Mouse (Mus musculus) brain, embryonic 14.5 days (tissue): ENCODE data around the gene Styxl1. TPM values are rescaled to one million over a fixed set of nuclear protein-coding genes. Genes with fewer than 3 reads are reported as not detected.

Source experiments
- DNase-seq: peaks from one replicate; pipeline ENCODE4 v3.0.0-alpha.2; 2011; ENCODE audit warnings: low read depth
- CTCF ChIP-seq: fragments of 200-500 bp; IDR thresholded peaks from 2 replicates; pipeline ENCODE4 v1.5.1; 2012; ENCODE audit warnings: inconsistent platforms, mild to moderate bottlenecking, moderate library complexity, borderline replicate concordance; ENCODE audit not compliant: insufficient read depth, insufficient read length; ENCODE audit errors: extremely low read depth
- POLR2A ChIP-seq: fragments of 200-500 bp; IDR thresholded peaks from 2 replicates; pipeline ENCODE4 v1.6.1; 2012; ENCODE audit warnings: mild to moderate bottlenecking, inconsistent platforms, borderline replicate concordance; ENCODE audit not compliant: poor library complexity, insufficient read depth, insufficient read length, severe bottlenecking; ENCODE audit errors: extremely low read depth
- polyA plus RNA-seq: library from polyadenylated mRNA; depleted of rRNA; stranded (reverse); fragments of >200 nt; gene quantifications from 2 replicates; pipeline ENCODE4 v1.2.3, GENCODE M21; 2012; rRNA removed

Gene Styxl1
- 0.08 and 0.15 TPM in 2 replicates for polyA plus RNA-seq

DNA sequence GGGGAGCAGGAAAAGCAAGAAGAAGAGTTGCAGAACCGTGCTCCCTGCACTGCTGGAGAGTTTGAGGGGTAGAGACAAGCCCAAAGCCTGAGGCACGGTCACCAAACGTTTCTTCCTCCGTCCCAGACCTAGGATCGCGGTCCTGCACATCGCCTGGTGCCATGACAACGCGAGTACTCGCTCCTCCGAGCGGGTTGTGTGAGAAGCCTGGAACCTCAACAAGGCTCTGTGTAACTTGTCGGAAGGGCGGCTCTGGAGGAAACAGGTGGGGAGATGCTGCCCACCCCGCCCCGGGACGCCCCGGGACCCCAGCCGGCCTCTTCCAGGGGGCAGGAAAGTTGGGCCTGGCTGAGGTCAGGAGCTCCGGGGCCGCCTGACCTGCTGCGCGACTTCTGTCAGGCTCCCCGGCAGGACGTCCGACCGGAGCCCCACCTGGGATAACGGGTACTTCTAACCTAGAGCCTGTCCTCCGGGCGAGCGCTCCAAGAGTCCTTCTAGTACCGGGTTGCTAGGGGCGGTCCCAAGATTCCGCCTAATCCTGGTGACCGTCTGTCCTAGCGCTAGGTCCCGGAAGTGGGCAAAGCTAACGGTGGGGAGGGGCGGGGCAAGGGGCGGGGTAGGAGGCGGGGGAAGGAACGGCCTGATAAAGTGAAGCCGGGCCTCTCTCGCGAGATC is at the start of gene Styxl1:
Styxl1 (minus strand) TSS at position 590 of the 675 bp plus-strand sequence.
- DNase-seq, result peak; percentile 65
- TF ChIP-seq CTCF (no peak), POLR2A (no peak; the same call in 1 of the 2 replicates)

- peak; percentile 40 for DNase-seq
- TF ChIP-seq CTCF, result no peak
- TF ChIP-seq POLR2A, result no peak
Measured at GRCm38 (mm10) chr5:135826225-135826624, 48.0 kb upstream of the Styxl1 start.

- TF ChIP-seq CTCF (no peak), POLR2A (no peak)
- DNase-seq, result no peak
Measured at GRCm38 (mm10) chr5:135824517-135824916, 46.3 kb upstream of the Styxl1 start.

GRCm38 (mm10) chr5:135822316-135822944 is 44.2 kb upstream of the Styxl1 start:
- TF ChIP-seq CTCF (no peak), POLR2A (no peak)
- DNase-seq, result peak; percentile 89

DNA sequence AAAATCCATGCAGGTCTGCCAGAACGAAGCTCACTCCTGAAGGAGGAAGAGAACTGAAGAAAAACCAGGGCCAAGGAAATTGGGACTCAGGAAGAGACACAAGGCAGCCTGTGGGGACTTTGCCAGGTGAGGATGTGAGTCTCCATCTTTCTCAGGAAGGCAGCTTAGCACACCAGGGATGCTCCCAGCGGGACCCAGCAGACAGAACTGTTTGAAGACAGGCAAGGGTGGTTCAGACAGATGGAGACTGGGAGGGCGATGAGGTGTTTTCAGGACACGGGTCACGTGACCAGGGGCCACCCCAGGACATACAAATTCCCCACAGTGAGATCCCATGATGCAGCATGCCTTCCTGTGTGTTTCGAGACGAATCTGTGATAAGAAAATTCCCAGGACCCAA is 40.3 kb upstream of the Styxl1 start:
- TF ChIP-seq POLR2A (no peak), CTCF (no peak)
- DNase-seq, result no peak

DNA sequence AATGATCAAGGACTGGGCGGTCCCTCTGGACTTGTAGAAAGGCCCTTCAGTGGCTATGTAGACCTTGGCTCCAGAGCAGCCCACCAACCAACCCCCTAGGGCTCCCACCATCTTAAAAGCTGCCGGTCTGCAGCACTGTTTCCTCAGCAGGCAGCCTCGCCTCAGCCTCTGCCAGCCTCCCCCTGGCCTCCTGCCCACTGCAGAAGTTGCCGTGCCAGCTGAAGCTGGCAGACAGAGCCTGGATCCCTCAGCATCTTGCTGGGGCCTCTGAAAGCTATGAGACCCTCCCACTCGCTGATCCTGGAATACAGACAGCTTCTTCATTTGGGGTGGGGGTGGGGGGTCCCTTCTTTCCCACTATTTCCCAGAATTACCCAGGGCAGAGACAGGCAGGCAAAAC is 34.8 kb upstream of the Styxl1 start:
- DNase-seq, result peak; percentile 86

GRCm38 (mm10) chr5:135807263-135807637 is 29.1 kb upstream of the Styxl1 start:
- TF ChIP-seq CTCF (no peak), POLR2A (no peak)
- no peak for DNase-seq

More for the DNA sequence above, 34.8 kb upstream of the Styxl1 start:
- no peak for TF ChIP-seq POLR2A
- no peak for TF ChIP-seq CTCF

GRCm38 (mm10) chr5:135806555-135807262 is 28.5 kb upstream of the Styxl1 start, which contains the start of gene Srrm3:
Gene Srrm3, plus strand, starts transcription at chr5:135806890.
- DNase-seq, result peak; percentile 96
- TF ChIP-seq CTCF (peak; percentile 100), POLR2A (0 out of 2 replicates have a peak, but pooled peaks have one; percentile 14)

- TF ChIP-seq POLR2A (no peak), CTCF (no peak)
- no peak for DNase-seq
Measured at GRCm38 (mm10) chr5:135804735-135805134, 26.6 kb upstream of the Styxl1 start.

DNA sequence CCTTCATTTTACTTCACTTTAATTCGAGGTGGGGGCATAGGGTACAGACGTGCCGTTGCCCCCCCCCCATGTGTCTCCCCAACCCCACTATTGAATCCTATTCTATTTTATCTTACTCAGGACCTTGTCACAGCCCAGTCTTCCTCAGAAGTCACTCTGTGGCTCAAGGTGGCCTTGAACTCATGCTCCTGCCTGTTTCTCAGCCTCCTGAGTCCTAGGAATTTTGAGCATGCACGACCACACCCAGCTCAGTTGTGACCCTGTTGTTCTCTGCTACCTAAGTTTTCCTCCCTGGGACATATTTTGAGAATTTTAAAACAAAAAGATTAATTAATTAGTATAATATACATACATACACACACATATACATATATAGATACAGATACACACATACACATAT is 25.5 kb upstream of the Styxl1 start:
- no peak for TF ChIP-seq CTCF
- TF ChIP-seq POLR2A, result no peak
- DNase-seq, result no peak

- no peak for DNase-seq
Measured at GRCm38 (mm10) chr5:135803135-135803534, 24.9 kb upstream of the Styxl1 start.

More at GRCm38 (mm10) chr5:135803135-135803534, 24.9 kb upstream of the Styxl1 start:
- no peak for TF ChIP-seq POLR2A
- peak; percentile 23; the same call in 1 of the 2 replicates for TF ChIP-seq CTCF
